Mouse (Mus musculus): ENCODE data around the gene Tmeff1.

DNA sequence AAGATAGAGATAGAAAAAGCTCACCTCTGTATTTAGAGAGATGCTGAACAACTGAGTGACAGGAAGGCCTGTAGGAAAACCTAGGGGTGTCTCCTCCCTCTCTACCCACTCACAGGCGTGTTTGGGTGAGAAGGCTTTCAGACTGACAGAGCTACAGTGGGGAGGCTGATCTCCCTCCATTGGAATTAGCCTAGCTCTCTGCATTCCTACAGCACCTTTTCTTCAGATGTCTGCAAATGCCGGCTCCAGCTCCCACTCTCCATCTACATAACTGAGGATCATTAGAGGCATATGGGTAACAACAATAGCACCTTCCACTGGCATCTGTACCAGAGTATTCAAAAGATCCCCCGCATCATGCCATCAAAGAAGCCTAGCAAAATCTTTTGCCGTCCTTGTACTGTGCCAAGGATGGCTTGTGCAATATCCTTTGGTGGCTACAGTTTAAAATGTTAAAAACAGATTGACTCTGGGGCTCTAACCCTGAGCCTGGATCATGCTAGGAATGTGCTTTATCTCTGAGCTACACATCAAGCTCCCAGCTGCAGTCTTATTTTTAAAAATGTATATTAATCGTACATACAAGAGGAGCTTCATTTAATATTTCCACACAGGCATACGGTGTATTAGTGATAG, 5.4 kb upstream of the Tmeff1 start:
- TF ChIP-seq CTCF (IDR thresholded peaks at IDR 0.05; ENCODE audit: insufficient read depth, low read depth, low read length) (no peak), POLR2A (IDR thresholded peaks at IDR 0.05; ENCODE audit: insufficient read depth, low read depth, low read length) (no peak)

Measured in olfactory bulb, adult 2 months (tissue).